Mouse (Mus musculus): ENCODE data around the gene Epha6.

Epha6 gene

DNA sequence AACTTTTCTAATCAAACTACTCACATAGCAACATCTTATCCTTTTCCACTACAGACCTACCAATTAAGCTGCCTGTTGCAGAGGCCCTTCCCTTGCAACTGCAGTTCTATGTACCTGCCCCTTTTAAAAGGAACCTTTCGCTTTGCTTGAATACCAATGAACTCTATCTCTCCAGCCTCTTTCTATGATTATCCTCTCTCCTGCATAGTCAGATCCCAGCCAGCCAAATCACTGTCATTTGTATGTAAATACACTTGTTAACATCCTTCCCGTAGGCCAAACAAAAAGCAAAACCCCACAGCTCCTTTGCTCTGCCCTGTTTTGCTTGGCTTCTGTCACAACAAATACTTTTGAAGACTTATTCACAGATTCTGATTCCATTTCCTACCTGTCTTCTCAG lies 961.6 kb downstream of the Epha6 start:
- DNase-seq (ENCODE audit: low read depth) = no peak

DNA sequence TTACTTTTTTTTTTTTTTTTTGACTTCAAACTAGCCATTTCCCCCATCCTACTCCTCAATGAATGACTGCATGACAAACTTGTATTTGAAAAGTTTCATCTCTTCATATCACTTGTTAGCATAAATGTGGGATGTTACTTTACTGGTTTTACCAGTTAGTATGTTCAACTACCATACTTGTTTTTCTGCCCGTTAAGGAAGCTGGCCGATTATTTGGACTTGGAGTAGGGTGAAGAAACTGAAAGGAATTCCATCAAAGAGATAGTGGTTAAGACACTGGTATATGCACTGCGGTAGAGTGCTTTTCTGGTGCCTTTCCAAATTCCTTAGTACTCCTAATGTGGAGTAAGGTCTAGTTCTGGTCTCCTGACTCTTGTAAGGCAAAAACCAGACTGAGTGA lies 965.3 kb downstream of the Epha6 start:
- no peak for DNase-seq (ENCODE audit: low read depth)

DNA sequence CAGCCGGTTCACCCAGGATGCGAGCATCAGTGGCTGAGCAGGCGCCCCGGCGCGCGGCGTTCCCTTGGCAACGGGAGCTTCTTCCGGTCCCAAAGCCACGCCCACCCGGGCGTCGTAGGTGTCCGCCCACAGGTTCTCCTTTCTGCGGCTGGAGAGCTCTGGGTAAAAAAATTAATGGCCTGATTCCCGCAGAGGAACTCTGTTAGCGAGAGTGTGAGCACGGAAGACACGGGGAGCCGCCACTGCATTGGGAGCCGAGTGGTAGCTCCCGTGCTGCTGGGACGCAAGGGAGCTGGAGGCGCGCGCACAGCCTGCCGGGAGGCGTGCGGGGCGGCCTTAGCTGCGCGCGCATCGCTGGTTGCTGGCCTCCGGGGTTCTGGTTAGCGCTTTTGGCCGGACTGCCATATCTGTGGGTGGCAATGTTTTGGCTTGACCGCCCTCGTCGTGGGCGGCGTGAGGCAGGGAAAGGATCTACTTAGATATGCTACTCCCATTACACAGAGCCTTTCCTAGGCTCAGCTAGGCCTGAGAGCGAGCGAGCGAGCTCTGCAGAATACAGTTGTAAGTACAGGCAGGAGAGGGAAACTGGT lies 966.1 kb downstream of the Epha6 start, which contains the start of gene Arl6:
Arl6 (minus strand) TSS at position 290 of the 590 bp plus-strand sequence.
- DNase-seq (ENCODE audit: low read depth) = peak; percentile 75

DNA sequence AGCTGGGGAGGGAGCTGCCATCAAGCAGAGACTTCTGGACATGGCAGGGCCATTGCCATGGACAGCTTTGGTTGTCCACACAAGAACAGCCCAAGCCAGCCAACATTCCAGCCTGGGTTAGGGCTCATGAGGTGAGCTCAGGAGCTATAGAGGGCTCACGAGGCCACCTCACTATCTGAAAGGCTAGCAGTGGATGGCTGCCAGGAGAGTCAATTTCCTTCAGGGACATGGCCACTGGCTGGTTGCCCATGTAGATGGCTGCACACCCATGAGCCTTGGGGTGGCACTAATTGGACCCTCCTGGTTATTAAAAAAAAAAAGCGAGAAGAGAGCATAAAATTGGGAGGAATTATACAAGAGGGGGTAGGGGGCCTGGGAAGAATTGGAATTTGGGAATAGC lies 970.7 kb downstream of the Epha6 start:
- no peak for DNase-seq (ENCODE audit: low read depth)

DNA sequence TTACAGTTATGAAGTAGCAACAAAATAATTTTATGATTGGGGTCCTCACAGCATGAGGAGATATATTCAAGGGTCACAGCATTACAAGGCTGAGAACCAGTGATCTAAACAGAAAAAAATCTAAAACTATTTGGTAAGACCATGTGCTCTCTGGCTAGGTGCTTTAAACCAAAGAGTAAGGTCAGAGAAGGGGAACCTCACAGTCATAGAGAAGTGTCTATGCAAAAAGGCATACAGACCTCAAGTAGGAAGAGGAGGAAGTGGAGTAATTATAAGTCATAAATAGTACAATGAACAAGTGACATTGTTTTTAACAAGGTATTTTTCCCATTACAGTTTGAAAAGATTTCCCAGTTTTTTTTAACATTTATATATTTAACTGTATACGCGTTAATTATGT lies 983.8 kb downstream of the Epha6 start:
- no peak for DNase-seq (ENCODE audit: low read depth)

DNA sequence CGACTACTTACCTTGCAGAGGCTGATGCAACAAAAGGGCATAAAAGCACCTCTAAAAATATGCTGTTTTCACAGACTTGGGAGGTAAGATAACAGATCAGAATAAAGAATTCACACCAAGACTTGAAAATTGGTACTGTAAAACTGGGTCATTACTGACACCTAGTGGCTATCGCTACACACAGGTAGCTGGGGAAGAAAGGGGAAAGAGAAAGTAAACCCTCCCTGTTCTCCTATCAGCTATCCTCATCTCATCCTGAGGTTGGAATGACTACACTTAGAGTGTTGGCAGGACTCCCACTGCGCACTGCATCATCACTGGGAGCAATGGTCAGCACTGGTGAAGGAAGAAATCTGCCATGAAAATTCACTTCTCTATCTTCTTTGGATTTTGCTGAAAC lies 988.2 kb downstream of the Epha6 start:
- no peak for DNase-seq (ENCODE audit: low read depth)

DNA sequence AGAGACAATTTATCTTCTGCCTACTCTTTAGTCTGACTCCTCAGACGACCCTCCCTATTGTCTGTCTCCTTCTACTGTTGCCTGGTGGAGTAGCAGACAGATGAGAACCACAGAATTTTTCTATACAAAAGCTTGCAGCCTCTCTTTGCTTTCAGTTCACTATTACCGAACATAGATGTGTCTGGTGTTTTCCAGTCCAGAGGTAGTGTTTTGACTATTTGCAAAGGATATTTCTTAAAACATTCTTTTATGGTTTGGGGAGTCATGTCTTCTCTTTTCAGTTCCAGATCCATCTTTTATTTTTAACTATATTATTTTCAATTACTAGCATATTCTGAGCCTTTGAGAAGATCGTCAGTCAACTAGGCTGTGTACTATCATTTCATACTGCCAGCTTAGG lies 989.7 kb downstream of the Epha6 start:
- DNase-seq (ENCODE audit: low read depth) = no peak

DNA sequence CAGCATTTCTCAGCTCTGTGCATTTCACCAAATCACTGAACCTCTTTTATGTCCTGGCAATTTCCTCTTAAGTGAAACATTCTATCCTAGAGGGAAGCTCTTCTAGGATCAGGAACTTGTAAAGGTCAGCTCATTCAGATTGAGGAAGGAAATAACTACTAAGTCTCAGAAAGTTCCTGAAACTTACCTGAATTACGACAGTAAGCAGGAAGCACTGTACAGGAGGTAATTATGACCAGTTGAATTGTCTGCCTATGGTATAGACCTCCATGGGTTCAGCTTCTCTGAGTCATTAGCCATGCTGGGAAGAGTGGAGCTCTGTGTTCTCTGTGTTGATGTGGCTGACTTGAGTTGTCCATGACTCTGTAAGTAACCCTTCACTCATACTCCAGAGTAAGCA lies 994.6 kb downstream of the Epha6 start:
- DNase-seq (ENCODE audit: low read depth) = no peak

DNA sequence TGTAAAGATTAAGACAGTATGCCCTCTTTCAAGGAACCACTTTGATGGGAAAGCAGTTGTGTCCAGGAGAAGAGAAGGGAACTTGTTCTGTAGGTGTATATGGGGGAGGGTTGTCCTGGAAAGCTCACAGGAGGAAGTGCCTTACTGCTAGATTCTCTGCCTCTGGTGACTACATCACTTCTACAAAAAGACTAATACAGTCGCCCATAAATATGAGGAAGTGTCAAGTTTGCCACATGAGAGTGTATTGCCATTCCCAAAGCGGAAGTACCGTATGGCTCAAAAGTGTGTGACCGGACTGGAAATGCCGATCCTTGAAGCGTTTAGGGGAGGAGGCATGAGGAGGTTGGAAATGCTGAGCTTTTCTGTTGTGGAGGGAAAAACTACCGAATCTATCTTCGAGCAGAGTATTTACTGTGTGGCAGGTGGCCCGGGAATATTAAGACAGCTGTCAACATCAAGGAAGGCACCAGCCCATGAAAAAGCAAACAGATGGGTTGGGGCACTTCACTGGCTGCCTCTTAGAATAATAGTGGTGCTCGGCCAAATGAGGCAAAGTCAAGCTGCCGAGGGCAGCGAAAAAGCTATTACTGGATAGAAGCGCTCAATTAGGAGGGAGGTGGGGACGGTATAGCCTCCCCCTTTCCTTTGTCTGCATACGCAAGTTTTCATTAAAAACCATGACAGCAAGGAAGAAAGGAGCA lies 1001.1 kb downstream of the Epha6 start:
- DNase-seq (ENCODE audit: low read depth) = no peak
